Mouse (Mus musculus) lung, postnatal 0 days (tissue): ENCODE measurements around the gene Zbtb9.

Source experiments
- CTCF ChIP-seq: IDR thresholded peaks from 2 replicates; pipeline ENCODE4 v1.5.1; 2016; ENCODE audit warnings: antibody characterized with exemption, mild to moderate bottlenecking
- EP300 ChIP-seq: IDR thresholded peaks from 2 replicates; pipeline ENCODE4 v1.6.1; 2016; ENCODE audit warnings: antibody characterized with exemption, mild to moderate bottlenecking, control low read depth

DNA sequence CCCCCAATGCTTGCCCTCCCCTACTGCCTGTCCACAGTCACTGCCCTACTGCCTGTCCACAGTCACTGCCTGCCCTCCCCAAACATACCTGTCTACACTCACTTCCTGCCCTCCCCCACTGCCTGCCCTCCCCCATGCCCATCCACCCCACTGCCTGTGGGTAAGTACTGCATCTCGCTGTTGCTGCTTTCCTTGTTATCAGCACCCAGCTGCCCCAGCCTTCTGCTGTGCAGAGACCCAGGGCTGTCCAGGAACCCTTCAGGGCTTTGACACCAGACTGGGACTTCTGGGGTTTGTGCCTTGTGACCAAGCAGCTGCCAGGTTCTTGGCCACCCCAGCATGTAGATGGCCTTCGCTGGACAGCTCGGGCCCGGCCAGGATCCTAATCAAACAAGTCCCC, 50.4 kb downstream of the Zbtb9 start:
- no peak for TF ChIP-seq CTCF
- TF ChIP-seq EP300, result no peak
